Mouse (Mus musculus): ENCODE data around the gene Evx1.

The Evx1 gene

GRCm38 (mm10) chr6:52290186-52290585 lies 23.1 kb upstream of the Evx1 start:
- DNase-seq (ENCODE audit: low read depth in 1 of 2, low spot score in 2 of 2), result no peak

- no peak for DNase-seq (ENCODE audit: low read depth in 1 of 2, low spot score in 2 of 2)
Measured at GRCm38 (mm10) chr6:52291021-52291860, 22.1 kb upstream of the Evx1 start.

GRCm38 (mm10) chr6:52292328-52292727 lies 21.0 kb upstream of the Evx1 start:
- no peak for DNase-seq (ENCODE audit: low read depth in 1 of 2, low spot score in 2 of 2)

GRCm38 (mm10) chr6:52294616-52295015 lies 18.7 kb upstream of the Evx1 start:
- DNase-seq (ENCODE audit: low read depth in 1 of 2, low spot score in 2 of 2), result no peak

GRCm38 (mm10) chr6:52298511-52298910 lies 14.8 kb upstream of the Evx1 start:
- no peak for DNase-seq (ENCODE audit: low read depth in 1 of 2, low spot score in 2 of 2)

GRCm38 (mm10) chr6:52300806-52301205 lies 12.5 kb upstream of the Evx1 start:
- no peak for DNase-seq (ENCODE audit: low read depth in 1 of 2, low spot score in 2 of 2)

- peak; percentile 15 to 53 for DNase-seq (ENCODE audit: low read depth in 1 of 2, low spot score in 2 of 2)
Measured at GRCm38 (mm10) chr6:52303426-52303825, 9.9 kb upstream of the Evx1 start.

- peak in 1 of 2 experiments; percentile 14 for DNase-seq (ENCODE audit: low read depth in 1 of 2, low spot score in 2 of 2)
Measured at GRCm38 (mm10) chr6:52305877-52306389, 7.4 kb upstream of the Evx1 start.

- no peak for DNase-seq (ENCODE audit: low read depth in 1 of 2, low spot score in 2 of 2)
Measured at GRCm38 (mm10) chr6:52309766-52310165, 3.5 kb upstream of the Evx1 start.

- DNase-seq (ENCODE audit: low read depth in 1 of 2, low spot score in 2 of 2), result no peak
Measured at GRCm38 (mm10) chr6:52310366-52310765, 2.9 kb upstream of the Evx1 start.

- DNase-seq (ENCODE audit: low read depth in 1 of 2, low spot score in 2 of 2), result no peak
Measured at GRCm38 (mm10) chr6:52311661-52312557, 1.4 kb upstream of the Evx1 start.

GRCm38 (mm10) chr6:52312558-52312915 lies 761 bp upstream of the Evx1 start:
- DNase-seq (ENCODE audit: low read depth in 1 of 2, low spot score in 2 of 2), result no peak

- no peak for DNase-seq (ENCODE audit: low read depth in 1 of 2, low spot score in 2 of 2)
Measured at GRCm38 (mm10) chr6:52314304-52315100, 1.2 kb downstream of the Evx1 start.

- DNase-seq (ENCODE audit: low read depth in 1 of 2, low spot score in 2 of 2), result no peak
Measured at GRCm38 (mm10) chr6:52315441-52316412, 2.4 kb downstream of the Evx1 start.

GRCm38 (mm10) chr6:52316413-52317184 lies 3.3 kb downstream of the Evx1 start:
- no peak for DNase-seq (ENCODE audit: low read depth in 1 of 2, low spot score in 2 of 2)

GRCm38 (mm10) chr6:52317461-52318180 lies 4.3 kb downstream of the Evx1 start:
- DNase-seq (ENCODE audit: low read depth in 1 of 2, low spot score in 2 of 2), result no peak

GRCm38 (mm10) chr6:52318271-52318670 lies 5.0 kb downstream of the Evx1 start:
- DNase-seq (ENCODE audit: low read depth in 1 of 2, low spot score in 2 of 2), result no peak

GRCm38 (mm10) chr6:52319956-52320690 lies 6.8 kb downstream of the Evx1 start:
- DNase-seq (ENCODE audit: low read depth in 1 of 2, low spot score in 2 of 2), result no peak
